Mouse (Mus musculus) CH12.LX (cell line): ENCODE data around the gene Tmem245. TPM values are rescaled to one million over a fixed set of nuclear protein-coding genes. Genes with fewer than 3 reads are reported as not detected.

Experiments
- DNase-seq: peaks from one replicate; pipeline ENCODE4 v3.0.0-alpha.2; 2013; ENCODE audit errors: extremely low read depth
- H3K27ac ChIP-seq: 2 replicates; pipeline ENCODE4 v1.5.1; 2012; ENCODE audit warnings: low read depth, mild to moderate bottlenecking, control low read depth, moderate library complexity; ENCODE audit not compliant: insufficient read depth
- H3K27me3 ChIP-seq: replicated peaks from 2 replicates; pipeline ENCODE3; 2012; ENCODE audit warnings: inconsistent platforms
- H3K36me3 ChIP-seq, 2 experiments: replicated peaks in 1 of 2; 2 replicates each; pipeline versions ENCODE3 to v1.6.1; 2012; ENCODE audit warnings: inconsistent platforms in 1 of 2, low read length in 1 of 2, mild to moderate bottlenecking in 1 of 2, mixed read lengths in 1 of 2, moderate library complexity in 1 of 2; ENCODE audit not compliant: control insufficient read depth in 1 of 2, insufficient read depth in 1 of 2
- H3K4me1 ChIP-seq, 2 experiments: 2 replicates each; pipeline ENCODE4 v1.6.1; 2012; ENCODE audit warnings: inconsistent platforms in 1 of 2, moderate library complexity in 1 of 2; ENCODE audit not compliant: insufficient read depth in 2 of 2, control insufficient read depth in 1 of 2
- H3K4me2 ChIP-seq: 2 replicates; pipeline ENCODE4 v1.6.1; 2012; ENCODE audit warnings: low read depth, mild to moderate bottlenecking, control low read depth; ENCODE audit not compliant: poor library complexity, insufficient read depth, severe bottlenecking
- H3K4me3 ChIP-seq, 3 experiments: fragments of 150-350 bp in 1 of 3; sonication (generic) in 1 of 3; replicated peaks in 1 of 3; 2 replicates each; pipeline versions ENCODE3 to v1.5.1; 2011 to 2012; ENCODE audit warnings: low read depth in 2 of 3, low read length in 2 of 3, mild to moderate bottlenecking in 2 of 3, moderate library complexity in 2 of 3, control low read depth in 1 of 3, improper control_type of control experiment in 1 of 3, inconsistent platforms in 1 of 3, mixed read lengths in 1 of 3; ENCODE audit not compliant: poor library complexity in 1 of 3
- H3K79me2 ChIP-seq: replicated peaks from 2 replicates; pipeline ENCODE4 v1.6.1; 2012; ENCODE audit warnings: mild to moderate bottlenecking, moderate library complexity; ENCODE audit not compliant: control insufficient read depth, poor library complexity, insufficient read depth, severe bottlenecking; ENCODE audit errors: extremely low read depth
- H3K9ac ChIP-seq: 2 replicates; pipeline ENCODE4 v1.6.1; 2012; ENCODE audit warnings: low read depth, mild to moderate bottlenecking, control low read depth, moderate library complexity; ENCODE audit not compliant: insufficient read depth
- H3K9me3 ChIP-seq: replicated peaks from 2 replicates; pipeline ENCODE3; 2012; ENCODE audit warnings: low read length, inconsistent platforms, mixed read lengths
- CTCF ChIP-seq, 2 experiments: IDR thresholded peaks in 1 of 2; conservative IDR thresholded peaks in 1 of 2; 2 replicates each; pipeline ENCODE4 v1.5.1; 2011 to 2012; ENCODE audit warnings: low read depth in 2 of 2, low read length in 2 of 2, improper control_type of control experiment in 1 of 2, inconsistent platforms in 1 of 2, mild to moderate bottlenecking in 1 of 2, moderate library complexity in 1 of 2
- EP300 ChIP-seq: IDR thresholded peaks from 2 replicates; pipeline ENCODE4 v1.6.1; 2011; ENCODE audit warnings: low read length, improper control_type of control experiment
- ETS1 ChIP-seq: conservative IDR thresholded peaks from 2 replicates; pipeline ENCODE4 v1.6.1; 2012; ENCODE audit warnings: low read depth, mild to moderate bottlenecking, inconsistent platforms, low read length, improper control_type of control experiment, moderate library complexity
- GABPA ChIP-seq: IDR thresholded peaks from 2 replicates; pipeline ENCODE4 v1.6.1; 2012; ENCODE audit warnings: low read depth, low read length, improper control_type of control experiment, inconsistent platforms; ENCODE audit not compliant: insufficient replicate concordance
- IRF4 ChIP-seq: IDR thresholded peaks from 2 replicates; pipeline ENCODE4 v1.6.1; 2014; ENCODE audit warnings: low read depth, mild to moderate bottlenecking, inconsistent platforms, low read length, improper control_type of control experiment
- JUND ChIP-seq: conservative IDR thresholded peaks from 2 replicates; pipeline ENCODE4 v1.6.1; 2011; ENCODE audit warnings: low read depth, low read length, improper control_type of control experiment
- KAT2A ChIP-seq: IDR thresholded peaks from 2 replicates; pipeline ENCODE4 v1.6.1; 2012; ENCODE audit warnings: low read length, improper control_type of control experiment, inconsistent platforms; ENCODE audit not compliant: insufficient replicate concordance
- MAX ChIP-seq: IDR thresholded peaks from 2 replicates; pipeline ENCODE4 v1.6.1; 2011; ENCODE audit warnings: low read length, improper control_type of control experiment
- MAZ ChIP-seq: IDR thresholded peaks from 2 replicates; pipeline ENCODE4 v1.6.1; 2012; ENCODE audit warnings: low read depth, mild to moderate bottlenecking, inconsistent platforms, low read length, improper control_type of control experiment, moderate library complexity
- MEF2A ChIP-seq: IDR thresholded peaks from 2 replicates; pipeline ENCODE4 v1.6.1; 2014; ENCODE audit warnings: low read depth, mild to moderate bottlenecking, inconsistent platforms, low read length, improper control_type of control experiment, borderline replicate concordance
- MYC ChIP-seq: IDR thresholded peaks from 2 replicates; pipeline ENCODE4 v1.6.1; 2011; ENCODE audit warnings: low read depth, mild to moderate bottlenecking, improper control_type of control experiment, low read length
- NELFE ChIP-seq: IDR thresholded peaks from 2 replicates; pipeline ENCODE4 v1.6.1; 2011; ENCODE audit warnings: low read depth, low read length, improper control_type of control experiment
- PAX5 ChIP-seq: IDR thresholded peaks from 2 replicates; pipeline ENCODE4 v1.6.1; 2012; ENCODE audit warnings: low read length, inconsistent platforms, mixed read lengths
- RAD21 ChIP-seq: IDR thresholded peaks from 2 replicates; pipeline ENCODE4 v1.6.1; 2011; ENCODE audit warnings: low read depth, mild to moderate bottlenecking, low read length, improper control_type of control experiment, moderate library complexity
- RCOR1 ChIP-seq: conservative IDR thresholded peaks from 2 replicates; pipeline ENCODE4 v1.6.1; 2012; ENCODE audit warnings: low read depth, mild to moderate bottlenecking, inconsistent platforms, low read length, improper control_type of control experiment
- TBP ChIP-seq: conservative IDR thresholded peaks from 2 replicates; pipeline ENCODE4 v1.6.1; 2011; ENCODE audit warnings: low read depth, low read length, improper control_type of control experiment
- USF1 ChIP-seq: IDR thresholded peaks from 2 replicates; pipeline ENCODE4 v1.6.1; 2014; ENCODE audit warnings: low read depth, mild to moderate bottlenecking, inconsistent platforms, low read length, improper control_type of control experiment
- USF2 ChIP-seq: conservative IDR thresholded peaks from 2 replicates; pipeline ENCODE4 v1.6.1; 2011; ENCODE audit warnings: low read depth, low read length, improper control_type of control experiment
- dilution Hi-C: fragments of 300-500 bp; cut with MboI; formaldehyde crosslinking; loops from 2 replicates; pipeline ENCODE4 v1.14.3; 2020; ENCODE audit warnings: low sequenced_read_pairs; ENCODE audit not compliant: extremely low pct_unique_long_range_greater_than_20kb, extremely low pct_ligation_motif_present
- in situ Hi-C: fragments of 300-500 bp; cut with MboI; formaldehyde crosslinking; loops from 3 replicates; pipeline ENCODE4 v1.14.3; 2019; ENCODE audit warnings: low sequenced_read_pairs, low pct_ligation_motif_present, low pct_unique_long_range_greater_than_20kb, mixed read lengths
- polyA plus RNA-seq: library from polyadenylated mRNA; unstranded; fragments of >175 nt; gene quantifications from 2 replicates; pipeline ENCODE4 v1.2.1, GENCODE M21; 2012; ENCODE audit warnings: low read depth; ENCODE audit not compliant: insufficient read length
- total RNA-seq, 2 experiments: library from RNA; depleted of rRNA; stranded (reverse); fragments of 300-350 nt in 1 of 2; fragments of >200 nt in 1 of 2; gene quantifications; 2 replicates each; pipeline ENCODE4 v1.2.3; 2012 to 2014

Tmem245 gene
- total and polyA plus RNA-seq, 3 experiments: 4.4 to 9.0 (median 5.6) TPM

- dilution Hi-C loops (no loop called here), in situ Hi-C loops (no loop called here)
- H3K27me3 ChIP-seq: no peaks in the 10 kb centered on the region
- H3K27ac ChIP-seq: no peak overlapping the region
- H3K4me3 ChIP-seq: no peak overlapping the region
- H3K9me3 ChIP-seq: peaks cover 2% of the 10 kb centered on the region
- H3K4me1 ChIP-seq: no peaks in the 10 kb centered on the region
- peaks cover 2 to 22% of the 10 kb centered on the region in 2 experiments for H3K36me3 ChIP-seq
- no peak overlapping the region for H3K4me2 ChIP-seq
- no peaks in the 10 kb centered on the region for H3K79me2 ChIP-seq
- H3K9ac ChIP-seq: no peak overlapping the region
- no peak for DNase-seq
- no peak for TF ChIP-seq ETS1
- no peak for TF ChIP-seq MYC
- no peak for TF ChIP-seq USF2
- no peak for TF ChIP-seq IRF4
Observed at GRCm38 (mm10) chr4:56842501-56842900, 104.7 kb downstream of the Tmem245 start.

DNA sequence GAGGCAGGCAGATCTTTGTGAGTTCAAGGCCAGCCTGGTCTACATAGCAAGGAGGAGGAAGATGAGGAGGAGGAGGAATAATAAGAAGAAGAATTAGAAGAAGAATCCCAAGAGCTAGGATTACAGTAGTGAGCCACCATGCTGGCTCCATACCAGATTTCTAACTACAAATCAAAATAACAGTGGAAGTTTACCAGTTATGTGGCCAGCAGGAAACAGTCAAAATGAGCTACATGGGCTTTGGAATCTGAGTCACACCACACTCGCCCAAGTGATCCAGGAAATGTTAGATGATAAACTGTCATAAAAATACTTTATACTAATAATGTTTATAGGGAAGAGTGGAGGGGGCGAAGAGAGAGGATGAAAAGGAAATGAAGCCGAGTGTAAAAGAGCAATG, 106.9 kb downstream of the Tmem245 start:
- Histone ChIP-seq H3K9me3 (peaks cover 2% of the 10 kb centered on the region), H3K4me3 (no peak overlapping the region), H3K27ac (no peak overlapping the region), H3K4me2 (no peak overlapping the region), H3K4me1 (no peaks in the 10 kb centered on the region), H3K36me3 (peaks cover 2 to 15% of the 10 kb centered on the region in 2 experiments), H3K9ac (no peak overlapping the region), H3K27me3 (no peaks in the 10 kb centered on the region), H3K79me2 (no peaks in the 10 kb centered on the region)
- in situ Hi-C loops: no loop called here
- TF ChIP-seq RCOR1 (no peak), JUND (no peak), NELFE (no peak), TBP (no peak), MEF2A (no peak), EP300 (no peak), RAD21 (no peak), GABPA (no peak), PAX5 (no peak), USF1 (no peak), KAT2A (no peak), MAZ (no peak)
- dilution Hi-C loops: no loop called here
- DNase-seq: no peak

- H3K9ac ChIP-seq: no peak overlapping the region
- H3K4me3 ChIP-seq: no peak overlapping the region
- TF ChIP-seq USF1: no peak
- no peak for TF ChIP-seq CTCF (conservative IDR thresholded peaks at IDR 0.05 in 1 of 2, IDR thresholded peaks at IDR 0.05 in 1 of 2; ENCODE audit: low read depth in 2 of 2, low read length in 2 of 2)
- no peak for TF ChIP-seq MAX
- no peak for TF ChIP-seq RAD21
- no peak for TF ChIP-seq RCOR1
- TF ChIP-seq NELFE: no peak
- TF ChIP-seq USF2: no peak
- dilution Hi-C loops: no loop called here
- no peaks in the 10 kb centered on the region for H3K79me2 ChIP-seq
- no peak overlapping the region for H3K4me2 ChIP-seq
- in situ Hi-C loops: no loop called here
- no peak overlapping the region for H3K27ac ChIP-seq
- no peaks in the 10 kb centered on the region for H3K9me3 ChIP-seq
- no peaks in the 10 kb centered on the region for H3K4me1 ChIP-seq
- DNase-seq: no peak
- peaks cover 0 to 18% of the 10 kb centered on the region in 2 experiments for H3K36me3 ChIP-seq
- H3K27me3 ChIP-seq: no peaks in the 10 kb centered on the region
Observed at GRCm38 (mm10) chr4:56837661-56838060, 109.6 kb downstream of the Tmem245 start.
